Mouse (Mus musculus) brain, embryonic 14.5 days (tissue): Measurements from ENCODE around the gene Slc4a7. TPM values are rescaled to one million over a fixed set of nuclear protein-coding genes. Genes with fewer than 3 reads are reported as not detected.

Experiments used
- DNase-seq: peaks from one replicate; pipeline ENCODE4 v3.0.0-alpha.2; 2011; ENCODE audit warnings: low read depth
- CTCF ChIP-seq: fragments of 200-500 bp; IDR thresholded peaks from 2 replicates; pipeline ENCODE4 v1.5.1; 2012; ENCODE audit warnings: inconsistent platforms, mild to moderate bottlenecking, moderate library complexity, borderline replicate concordance; ENCODE audit not compliant: insufficient read depth, insufficient read length; ENCODE audit errors: extremely low read depth
- POLR2A ChIP-seq: fragments of 200-500 bp; IDR thresholded peaks from 2 replicates; pipeline ENCODE4 v1.6.1; 2012; ENCODE audit warnings: mild to moderate bottlenecking, inconsistent platforms, borderline replicate concordance; ENCODE audit not compliant: poor library complexity, insufficient read depth, insufficient read length, severe bottlenecking; ENCODE audit errors: extremely low read depth
- polyA plus RNA-seq: library from polyadenylated mRNA; depleted of rRNA; stranded (reverse); fragments of >200 nt; gene quantifications from 2 replicates; pipeline ENCODE4 v1.2.3, GENCODE M21; 2012

Gene Slc4a7
- polyA plus RNA-seq, 1 experiment, result 33.6 TPM

DNA sequence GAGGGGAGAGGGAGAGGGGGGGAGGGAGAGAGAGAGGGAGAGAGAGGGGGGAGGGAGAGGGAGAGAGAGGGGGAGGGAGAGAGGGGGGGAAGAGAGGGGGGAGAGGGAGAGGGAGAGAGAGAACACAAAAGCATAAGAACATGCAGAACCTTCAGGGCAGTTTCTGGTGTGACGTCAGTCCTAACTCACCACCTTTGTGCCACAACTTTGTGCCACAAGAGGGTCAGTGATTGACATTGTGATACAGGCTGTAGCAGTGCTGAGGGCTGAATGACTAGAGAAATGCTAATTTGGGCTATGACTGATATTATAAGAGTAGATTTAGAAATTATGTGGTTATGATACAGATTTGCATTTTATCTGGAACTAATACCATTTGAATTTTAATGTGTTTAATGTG lies 5.0 kb downstream of the Slc4a7 start:
- DNase-seq, result no peak
- no peak for TF ChIP-seq CTCF
- no peak for TF ChIP-seq POLR2A

DNA sequence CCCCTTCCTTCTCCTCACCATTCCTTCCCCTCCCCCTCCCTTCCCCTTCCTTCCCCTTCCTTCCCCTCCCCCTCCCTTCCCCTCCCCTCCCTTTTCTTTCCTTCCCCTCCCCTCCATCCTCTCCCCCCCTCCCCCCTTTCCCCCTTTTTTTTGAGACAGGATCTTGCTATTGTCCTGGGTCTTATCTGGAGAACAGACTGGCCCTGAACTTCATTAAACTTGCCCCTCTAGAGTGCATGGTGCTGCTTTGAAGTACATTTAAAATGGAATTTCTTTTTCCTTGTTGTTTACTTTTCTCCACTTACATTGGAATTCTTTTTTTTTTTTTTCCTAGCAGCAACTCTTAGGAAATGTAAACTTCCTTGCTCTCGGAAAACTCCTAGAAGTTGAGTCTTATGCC lies 6.9 kb downstream of the Slc4a7 start:
- no peak for TF ChIP-seq POLR2A
- TF ChIP-seq CTCF, result no peak
- no peak for DNase-seq

DNA sequence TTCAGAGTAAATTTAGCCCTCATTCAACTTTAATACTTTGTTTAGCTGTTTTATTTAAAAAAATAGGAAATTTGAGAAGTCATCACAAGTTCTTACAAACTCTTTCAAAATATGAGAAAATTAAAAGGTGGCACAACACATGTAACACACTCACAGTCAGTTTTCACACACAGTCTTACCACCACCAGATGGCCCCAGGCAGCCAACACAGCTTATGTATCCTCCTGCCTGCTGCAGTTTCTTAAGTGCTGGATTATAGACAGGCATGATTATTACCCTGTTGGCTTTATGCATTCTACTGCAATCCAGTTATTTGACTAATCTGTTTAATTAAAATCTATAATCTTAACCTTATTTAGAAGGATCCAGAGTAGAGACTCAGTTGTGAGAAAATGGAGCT lies 12.1 kb downstream of the Slc4a7 start:
- DNase-seq, result peak; percentile 68
- TF ChIP-seq POLR2A (no peak), CTCF (peak; percentile 20; the same call in 1 of the 2 replicates)

DNA sequence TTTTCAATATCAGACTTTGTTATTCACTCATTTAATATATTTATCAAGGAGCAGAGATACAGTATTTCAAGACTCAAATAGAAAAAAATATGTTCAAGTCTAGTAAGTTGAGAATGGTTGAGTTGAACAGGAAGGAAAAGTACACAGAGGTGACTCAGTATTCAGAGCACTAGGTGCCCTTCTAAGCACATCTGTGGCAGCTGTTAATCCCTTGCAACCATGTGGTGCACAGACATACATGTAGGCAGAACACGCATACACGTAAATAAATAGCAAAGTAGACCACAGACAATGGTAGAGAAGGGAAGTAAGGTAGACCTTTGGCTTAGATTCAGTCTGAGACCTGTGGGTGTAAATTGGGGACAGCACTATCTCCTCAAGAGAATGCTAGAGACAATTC lies 13.7 kb downstream of the Slc4a7 start:
- TF ChIP-seq CTCF, result no peak
- TF ChIP-seq POLR2A, result no peak
- DNase-seq, result no peak

DNA sequence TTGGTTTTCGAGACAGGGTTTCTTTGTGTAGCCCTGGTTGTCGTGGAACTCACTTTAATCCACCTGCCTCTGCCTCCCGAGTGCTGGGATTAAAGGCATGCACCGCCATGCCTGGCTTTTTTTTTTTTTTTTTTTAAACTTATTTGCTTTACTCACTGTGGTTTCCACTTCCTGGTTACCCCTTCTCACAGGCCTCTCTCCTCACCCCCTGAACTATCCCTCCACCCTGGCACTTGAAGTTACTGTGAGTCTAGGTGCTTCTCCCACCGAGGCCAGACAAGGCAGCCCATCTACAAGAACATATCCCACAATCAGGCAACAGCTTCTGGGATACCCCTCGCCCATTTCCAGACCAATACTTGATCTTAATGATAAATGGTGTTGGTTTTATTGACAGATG lies 14.8 kb downstream of the Slc4a7 start:
- TF ChIP-seq POLR2A (no peak), CTCF (no peak)
- no peak for DNase-seq

DNA sequence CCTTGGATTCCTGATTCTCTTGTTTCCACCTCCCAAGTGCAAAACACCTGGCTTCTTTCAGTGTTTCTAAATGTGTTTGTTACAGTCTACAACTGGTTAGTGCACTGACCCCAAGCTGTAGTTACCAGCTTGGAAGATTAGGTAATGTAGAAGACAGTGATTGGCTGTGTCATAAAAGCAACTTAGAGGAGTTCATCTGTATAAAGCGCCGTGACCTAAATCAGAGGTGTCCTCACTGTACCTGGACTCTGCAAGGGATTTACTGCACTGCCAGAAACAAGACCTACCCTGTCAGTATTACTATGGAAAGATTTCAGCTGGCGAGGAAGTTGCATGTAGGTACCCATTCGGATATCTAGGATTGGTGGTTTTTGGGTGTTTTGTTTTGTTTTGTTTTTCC lies 16.5 kb downstream of the Slc4a7 start:
- TF ChIP-seq POLR2A, result no peak
- no peak for TF ChIP-seq CTCF

DNA sequence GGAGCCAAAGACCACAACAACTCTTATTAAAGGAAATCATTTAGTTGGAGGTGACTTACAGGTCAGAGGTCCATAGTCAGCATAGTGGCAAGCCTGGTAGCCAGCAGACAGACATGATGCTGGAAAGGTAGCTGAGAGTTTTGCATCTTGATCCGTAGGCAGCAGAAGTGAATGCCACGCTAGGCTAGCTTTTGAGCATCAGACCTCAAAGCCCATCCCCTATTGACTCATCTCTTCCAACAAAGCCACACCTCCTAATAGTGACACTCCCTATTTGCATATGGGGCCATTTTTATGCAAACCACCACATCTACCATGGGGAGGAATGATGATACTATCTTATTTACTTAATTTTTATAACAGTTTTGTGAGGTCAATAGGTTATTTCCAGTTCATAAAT lies 79.1 kb downstream of the Slc4a7 start:
- DNase-seq, result no peak
- TF ChIP-seq CTCF (no peak), POLR2A (no peak)

More for the DNA sequence above, 16.5 kb downstream of the Slc4a7 start:
- DNase-seq, result no peak

DNA sequence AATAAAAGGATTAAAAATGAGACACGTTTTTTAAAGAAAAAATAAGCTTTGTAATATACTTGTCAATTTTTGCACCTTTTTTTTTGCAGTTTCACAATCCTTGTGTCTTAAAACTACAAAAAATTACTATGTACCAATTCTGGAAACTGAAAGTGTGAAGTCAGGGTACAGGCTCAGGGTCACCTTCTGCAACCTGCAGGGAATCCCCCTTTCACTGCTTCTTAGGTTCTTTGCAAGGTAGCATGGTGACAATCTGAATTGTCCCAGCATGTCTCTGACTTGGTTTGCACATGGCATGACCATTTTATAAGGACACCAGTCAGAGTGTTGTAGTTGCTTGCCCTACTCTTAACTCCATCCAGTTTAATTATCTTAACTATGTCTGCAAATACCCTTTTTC lies 82.1 kb downstream of the Slc4a7 start:
- no peak for TF ChIP-seq CTCF
- no peak for TF ChIP-seq POLR2A
- no peak for DNase-seq

DNA sequence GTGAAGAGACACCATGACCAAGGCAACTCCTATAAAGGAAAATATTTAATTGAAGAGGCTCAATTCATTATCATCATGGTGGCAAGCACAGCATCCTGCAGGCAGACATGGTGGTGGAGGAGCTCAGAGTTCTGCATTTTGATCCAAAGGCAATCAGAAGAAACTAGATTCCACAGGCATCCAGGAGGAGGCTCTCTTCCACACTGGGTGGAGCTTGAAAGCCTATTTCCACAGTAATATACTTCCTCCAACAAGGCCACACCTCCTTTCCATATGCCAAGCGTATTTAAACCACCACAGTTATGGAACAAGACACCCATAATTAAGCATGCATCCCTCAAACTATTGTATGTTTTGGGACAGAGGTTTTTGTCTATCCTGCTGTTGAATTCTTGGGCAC lies 84.9 kb downstream of the Slc4a7 start:
- TF ChIP-seq POLR2A (no peak), CTCF (no peak)
- no peak for DNase-seq

DNA sequence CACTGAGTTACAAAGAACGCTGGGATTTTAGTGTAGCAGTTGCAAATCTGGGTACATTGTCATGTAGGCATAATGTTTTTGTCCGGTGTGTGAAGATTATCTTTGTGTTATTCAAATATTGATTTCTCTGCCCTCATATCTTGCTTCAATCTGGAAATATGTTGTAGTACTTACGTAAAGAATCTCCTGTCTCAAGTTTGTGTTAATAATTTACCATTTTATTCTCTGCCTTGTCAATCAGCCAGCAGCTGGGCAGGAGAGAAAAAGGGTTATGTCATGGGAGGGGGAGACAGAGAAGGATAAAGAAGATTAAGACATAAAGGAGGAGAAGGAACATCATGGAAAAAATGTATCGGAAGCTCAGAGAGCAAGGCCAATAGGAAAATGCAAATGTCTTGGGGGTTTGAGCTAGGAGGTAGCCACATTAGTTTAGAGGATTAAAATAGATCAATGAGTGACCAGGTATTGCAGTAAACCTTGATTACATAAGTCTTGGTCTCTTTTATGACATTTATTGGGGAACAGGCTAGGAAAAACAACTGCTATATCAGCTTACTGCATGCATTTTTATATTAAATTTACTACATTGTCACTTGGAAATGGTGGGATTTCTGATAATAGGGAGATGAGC lies 87.9 kb downstream of the Slc4a7 start:
- no peak for TF ChIP-seq POLR2A
- TF ChIP-seq CTCF, result no peak
- no peak for DNase-seq

DNA sequence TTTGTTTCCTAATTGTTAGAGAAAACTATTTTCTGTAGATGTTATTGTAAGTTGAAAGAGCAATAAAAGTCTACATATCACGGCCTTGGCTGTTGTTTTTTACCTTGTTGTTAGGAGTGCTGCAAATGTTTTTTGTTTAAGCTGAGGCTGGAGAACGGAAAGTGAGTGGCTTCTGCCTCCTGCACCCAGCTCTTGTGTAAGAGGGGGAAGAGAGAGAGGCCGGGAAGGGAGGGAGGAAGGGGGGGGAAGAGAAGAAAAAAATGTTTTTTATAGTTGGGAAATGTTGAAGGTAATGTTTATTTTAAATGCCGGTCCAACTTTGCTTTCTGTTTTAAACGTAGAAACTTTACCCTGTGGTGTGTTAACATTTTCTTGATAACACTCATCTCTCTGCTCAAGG lies 97.8 kb downstream of the Slc4a7 start:
- no peak for DNase-seq
- TF ChIP-seq POLR2A (no peak), CTCF (no peak)

DNA sequence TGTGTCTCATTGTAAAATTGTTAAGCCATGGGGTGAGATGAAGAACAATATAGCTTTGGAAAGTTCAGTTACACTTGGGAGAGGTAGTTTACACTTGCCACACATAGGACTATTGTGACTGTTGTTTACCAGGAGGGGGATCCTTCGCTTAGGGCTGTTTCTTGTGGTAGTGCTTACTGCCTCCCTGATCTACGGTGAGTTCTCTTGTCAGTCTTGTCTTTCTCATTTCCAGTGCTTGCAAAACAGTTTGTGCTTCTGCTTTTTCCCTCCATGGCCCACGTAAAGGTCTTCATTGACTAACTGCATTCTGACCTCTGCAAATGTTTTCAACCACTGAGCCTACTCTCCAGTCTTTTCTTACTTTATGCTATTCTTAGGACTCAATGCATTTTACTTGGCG lies 98.3 kb downstream of the Slc4a7 start:
- DNase-seq, result no peak

More for the DNA sequence above, 98.3 kb downstream of the Slc4a7 start:
- TF ChIP-seq CTCF (no peak), POLR2A (no peak)
